Mouse (Mus musculus) CD8-positive naive resting alpha-beta T cell, adult 2 months (primary cell): Measurements from ENCODE around the gene Lgalsl.
A peak's percentile ranks its signal among the peaks of the same experiment; 100 is the strongest.

Experiments used
- DNase-seq, 2 experiments: peaks; one replicate each; pipeline ENCODE4 v3.0.0; 2022; ENCODE audit warnings: low read depth in 2 of 2, low spot score in 2 of 2

The Lgalsl gene

DNA sequence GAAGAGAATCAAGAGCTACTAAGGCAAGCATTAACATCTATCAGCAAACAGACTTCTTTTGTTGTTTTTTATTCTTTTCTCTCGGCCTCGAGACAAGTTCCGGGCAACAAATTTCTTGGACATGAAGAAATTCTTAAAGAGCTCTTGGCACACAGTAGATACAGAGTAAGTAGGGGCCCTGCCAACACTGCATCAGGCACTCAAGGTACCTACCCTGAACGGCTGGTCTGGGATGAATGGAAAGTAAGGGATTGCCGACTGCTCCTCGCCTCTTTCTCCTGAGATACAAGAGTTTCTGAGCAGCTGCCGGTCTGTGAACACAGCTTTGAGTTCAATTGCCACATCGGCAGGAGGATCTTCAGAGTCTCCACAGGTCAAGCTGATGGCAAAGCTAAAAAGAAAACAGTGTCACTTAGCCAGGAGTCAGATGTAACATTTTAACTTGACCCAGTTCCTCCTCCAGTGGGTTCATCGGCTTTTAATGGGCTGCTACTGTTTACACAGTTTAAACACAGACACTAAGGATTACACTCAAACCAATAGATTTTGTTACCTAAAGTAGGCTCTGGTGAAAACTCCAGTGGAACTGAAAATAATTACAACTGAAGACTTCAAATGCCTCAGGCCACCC is 1.7 kb downstream of the Lgalsl start:
- no peak for DNase-seq

DNA sequence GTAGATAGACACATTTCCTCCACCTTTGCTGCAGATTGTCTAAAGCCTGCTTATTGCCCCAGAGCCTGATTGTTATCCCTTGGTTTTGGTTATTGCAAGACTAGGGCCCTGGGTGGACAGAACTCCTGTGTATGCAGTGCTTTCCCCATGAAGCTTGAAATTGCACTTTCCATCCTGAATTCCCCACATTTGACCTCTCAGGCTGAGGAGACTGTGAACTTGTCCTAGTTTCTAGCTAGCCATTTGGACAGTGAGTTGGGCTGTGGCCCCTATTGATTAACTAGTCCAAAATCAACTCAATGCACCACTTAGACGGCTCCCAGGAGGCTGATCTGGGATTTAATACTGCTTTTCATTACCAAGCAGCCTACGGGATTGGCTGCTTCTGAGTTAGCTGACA is 6.9 kb downstream of the Lgalsl start:
- DNase-seq = no peak

DNA sequence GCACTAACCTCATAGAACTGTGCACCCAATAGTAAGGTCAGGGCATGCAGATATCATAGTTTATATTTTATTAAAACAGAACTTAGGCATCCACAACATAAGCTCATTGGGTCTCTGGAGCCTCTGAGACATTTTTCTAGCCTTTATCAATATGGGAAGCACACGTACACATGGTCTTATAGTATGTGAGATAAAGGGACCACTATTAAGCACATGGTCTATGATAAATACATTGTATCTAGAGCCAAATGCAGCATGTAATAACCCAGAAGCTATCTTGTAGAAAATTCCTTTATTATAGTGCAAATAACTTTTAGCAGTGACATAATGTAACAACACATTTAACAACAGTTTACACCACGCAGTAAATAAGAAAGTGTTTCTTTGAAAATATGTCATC is 7.6 kb downstream of the Lgalsl start:
- no peak for DNase-seq

GRCm38 (mm10) chr11:20821351-20821750 is 9.5 kb downstream of the Lgalsl start:
- DNase-seq = no peak

DNA sequence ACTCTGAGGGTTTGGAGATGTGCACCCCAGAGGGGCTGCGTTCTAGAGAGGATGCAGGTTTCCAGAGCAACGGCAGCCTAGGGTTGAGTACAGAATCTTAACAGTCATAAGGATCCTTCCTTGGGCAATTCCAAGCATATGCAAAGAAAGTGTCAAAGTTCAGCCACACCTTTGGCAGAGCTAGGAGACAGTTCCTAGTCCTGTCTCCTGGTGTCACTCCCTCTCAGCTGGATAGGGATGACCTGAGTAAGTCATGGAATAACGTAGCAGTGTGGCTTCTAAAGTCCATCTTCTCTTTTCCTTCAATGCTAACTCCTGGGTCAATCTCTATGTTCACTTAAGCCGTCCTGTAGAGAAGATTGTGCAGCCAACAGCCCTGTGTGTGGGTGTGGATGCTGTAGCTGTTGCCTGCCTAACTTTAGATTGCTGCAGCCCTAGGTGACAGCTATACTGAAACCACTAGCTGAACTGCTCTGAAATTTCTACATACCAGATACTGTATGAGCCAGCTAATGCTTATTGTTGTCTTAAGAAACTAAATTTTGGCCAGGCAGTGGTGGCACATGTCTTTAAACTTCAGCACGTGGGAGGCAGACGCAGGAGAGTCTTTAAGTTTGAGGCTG is 16.8 kb downstream of the Lgalsl start:
- DNase-seq = no peak

DNA sequence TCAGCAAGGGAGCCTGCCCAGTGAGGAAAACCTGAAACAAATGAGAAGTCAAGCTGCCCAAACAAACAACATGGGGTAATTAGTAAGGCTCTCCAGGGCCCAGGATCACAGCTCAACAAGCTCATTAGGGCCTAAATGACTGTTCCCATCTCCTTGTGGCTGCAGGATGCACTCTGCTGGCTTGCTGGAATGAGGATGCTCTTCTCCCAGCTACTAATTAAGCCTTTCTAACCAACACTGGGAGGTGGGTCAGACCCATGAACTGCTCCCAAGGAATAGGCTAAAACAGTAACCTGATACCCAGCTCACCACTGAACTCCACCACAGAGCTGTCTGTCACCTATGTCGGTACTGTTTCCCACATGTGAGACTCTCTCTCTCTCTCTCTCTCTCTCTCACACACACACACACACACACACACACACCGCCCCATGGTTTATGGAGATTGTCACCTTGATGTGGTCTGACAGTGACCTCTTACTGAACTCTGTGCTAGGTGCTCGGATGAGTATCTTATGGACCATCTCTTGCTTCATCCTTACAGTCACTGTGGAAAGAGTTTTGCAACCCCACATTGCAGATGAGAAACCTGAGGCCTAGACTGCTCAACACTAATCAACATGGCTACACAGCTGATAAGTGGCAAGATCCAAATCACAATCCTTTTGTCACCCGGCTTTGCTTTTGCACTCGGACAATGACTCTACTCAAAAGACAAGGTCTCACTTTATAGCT is 18.5 kb downstream of the Lgalsl start:
- no peak for DNase-seq

GRCm38 (mm10) chr11:20806659-20807058 is 24.2 kb downstream of the Lgalsl start:
- no peak for DNase-seq

GRCm38 (mm10) chr11:20805604-20806249 is 25.1 kb downstream of the Lgalsl start:
- no peak for DNase-seq

GRCm38 (mm10) chr11:20804416-20804815 is 26.4 kb downstream of the Lgalsl start:
- no peak for DNase-seq

- DNase-seq = no peak
Measured at GRCm38 (mm10) chr11:20800277-20801092, 30.4 kb downstream of the Lgalsl start.

DNA sequence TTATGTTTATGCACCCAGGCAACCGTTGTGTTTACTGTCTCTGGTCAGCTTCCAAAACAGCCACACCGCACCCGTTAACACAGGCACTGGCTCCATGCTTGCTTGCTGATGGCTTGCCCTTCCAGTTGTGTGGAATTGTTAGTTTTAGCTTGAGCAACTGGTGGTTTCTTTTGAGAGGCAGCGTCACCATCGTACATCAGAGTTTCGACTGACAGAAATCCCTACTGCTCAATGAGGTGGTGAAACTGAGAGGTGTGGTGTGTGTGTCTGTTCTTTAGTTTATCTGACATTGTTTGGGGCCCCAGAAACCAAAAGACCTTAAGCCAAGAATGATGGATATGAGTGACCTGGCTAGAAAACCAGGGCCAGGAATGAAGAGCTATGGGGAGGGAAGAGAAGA is 33.0 kb downstream of the Lgalsl start:
- no peak for DNase-seq

DNA sequence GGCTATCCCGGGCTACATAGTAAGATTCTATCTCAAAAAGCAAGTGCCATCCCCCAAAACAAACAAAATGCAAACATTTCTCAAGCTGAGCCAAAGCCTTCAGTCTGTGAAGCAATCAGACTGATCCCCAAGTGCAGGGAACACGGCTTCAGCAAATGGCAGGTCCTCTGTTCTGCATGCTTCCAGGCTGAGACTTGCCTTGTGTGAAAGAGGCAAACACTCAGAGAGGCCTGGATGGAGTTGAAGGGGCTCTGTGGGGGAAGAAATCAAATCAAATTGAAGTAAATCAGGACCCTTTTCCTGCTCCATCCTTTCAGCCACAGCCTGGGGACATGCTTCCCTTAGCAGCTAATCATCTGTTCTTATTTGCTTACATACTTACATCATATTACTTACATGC is 35.4 kb downstream of the Lgalsl start:
- no peak for DNase-seq

DNA sequence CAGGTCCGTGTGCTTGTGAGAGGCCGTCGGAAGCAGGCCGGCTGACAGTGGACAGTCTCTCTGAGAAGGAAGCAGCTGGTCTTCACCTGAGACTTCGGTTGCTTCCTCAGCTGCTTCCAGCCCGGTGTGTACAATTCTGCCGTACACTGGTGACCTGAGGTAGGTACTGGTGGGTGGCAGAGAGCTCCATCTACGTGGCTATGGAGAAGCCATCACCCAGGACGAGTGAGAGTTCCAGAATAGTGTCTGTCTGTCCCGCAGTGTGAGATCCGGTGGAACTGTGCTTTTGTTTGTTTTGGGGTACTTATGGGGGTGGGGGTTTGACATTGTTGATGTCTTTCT is 36.0 kb downstream of the Lgalsl start:
- no peak for DNase-seq

DNA sequence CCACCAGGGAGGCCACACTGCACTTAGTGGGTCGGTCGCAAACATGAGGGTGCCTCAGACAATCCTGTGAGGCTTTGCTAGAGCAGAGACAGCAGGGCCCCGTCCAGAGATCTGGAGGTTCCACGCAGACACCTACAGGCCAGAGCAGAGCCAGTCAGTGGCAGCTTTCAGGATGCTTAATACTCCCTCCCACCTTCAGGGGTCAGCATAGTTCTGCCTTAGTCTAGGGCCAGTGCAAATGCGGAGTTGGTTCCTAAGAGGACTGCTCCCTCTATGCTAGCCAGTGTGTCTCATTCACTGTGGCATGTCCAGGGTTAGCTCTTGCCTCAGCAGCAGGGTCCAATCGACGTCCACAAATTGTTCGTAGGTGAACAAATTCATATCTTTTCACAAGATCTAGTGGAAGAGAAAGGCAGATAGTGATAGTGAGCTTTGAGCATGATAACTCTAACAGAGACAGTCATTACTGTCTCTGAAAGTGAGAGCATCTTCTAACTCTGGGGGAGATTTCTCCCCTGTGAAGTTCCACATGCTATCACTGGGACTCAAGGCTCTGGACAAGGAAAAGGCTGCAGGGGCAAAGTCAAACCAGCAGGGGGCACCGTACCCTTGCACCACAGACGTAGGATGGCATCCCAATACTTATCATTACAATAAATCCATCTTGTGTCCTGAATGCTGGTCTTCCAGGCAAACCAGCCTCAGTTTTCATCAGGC is 36.5 kb downstream of the Lgalsl start:
- peak; percentile 70 to 72 for DNase-seq

- DNase-seq = no peak
Measured at GRCm38 (mm10) chr11:20793676-20794075, 37.2 kb downstream of the Lgalsl start.

GRCm38 (mm10) chr11:20792667-20793066 is 38.2 kb downstream of the Lgalsl start:
- DNase-seq = no peak

GRCm38 (mm10) chr11:20791334-20791733 is 39.5 kb downstream of the Lgalsl start:
- no peak for DNase-seq

GRCm38 (mm10) chr11:20789015-20789414 is 41.8 kb downstream of the Lgalsl start:
- no peak for DNase-seq

GRCm38 (mm10) chr11:20788070-20788469 is 42.8 kb downstream of the Lgalsl start:
- no peak for DNase-seq

- DNase-seq = no peak
Measured at GRCm38 (mm10) chr11:20786191-20786590, 44.7 kb downstream of the Lgalsl start.

DNA sequence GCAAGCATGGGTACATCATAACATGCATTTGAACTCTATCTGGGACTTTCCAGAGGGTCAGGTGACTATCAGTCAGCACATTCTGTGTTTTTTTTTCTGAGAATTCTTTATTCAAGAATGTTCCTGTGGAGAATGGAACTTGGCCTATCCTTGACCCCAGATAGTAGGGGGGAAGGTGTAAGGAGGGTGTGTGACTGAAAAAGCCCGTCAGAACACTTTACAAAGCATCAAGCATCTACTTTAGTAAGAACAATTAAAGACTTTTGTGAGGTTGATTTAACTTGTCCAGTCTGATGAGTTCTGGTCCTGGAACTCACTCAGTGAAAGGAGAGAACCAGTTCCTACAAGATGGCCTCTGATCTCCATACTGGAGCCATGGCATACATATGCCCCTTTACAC is 45.7 kb downstream of the Lgalsl start:
- no peak for DNase-seq
